Mouse (Mus musculus) right cerebral cortex, adult 2 months (tissue): ENCODE measurements around the gene Adam12.

ENCODE experiments used
- DNase-seq, 2 experiments: peaks; one replicate each; pipeline ENCODE4 v3.0.0; 2021 to 2022; ENCODE audit warnings: low spot score in 2 of 2

Gene Adam12

DNA sequence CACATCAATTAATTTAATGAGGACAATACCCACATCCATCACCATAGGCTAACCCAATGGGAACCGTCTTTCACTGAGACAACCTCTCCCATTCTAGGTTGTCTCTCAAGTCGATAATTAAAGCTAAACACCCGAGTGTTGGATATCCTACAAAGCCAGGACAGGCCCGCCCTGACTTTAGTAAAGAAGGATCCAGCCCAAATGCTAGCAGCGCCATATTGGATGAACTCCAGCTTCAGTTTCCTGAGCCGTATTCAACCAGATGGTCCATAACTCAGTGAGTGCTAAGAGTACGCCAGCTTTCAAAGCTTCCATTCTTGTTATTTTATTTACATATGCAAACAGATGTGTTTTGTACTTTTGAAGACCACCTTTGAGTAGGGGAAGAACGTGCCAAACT is 81.6 kb downstream of the Adam12 start:
- DNase-seq: no peak

DNA sequence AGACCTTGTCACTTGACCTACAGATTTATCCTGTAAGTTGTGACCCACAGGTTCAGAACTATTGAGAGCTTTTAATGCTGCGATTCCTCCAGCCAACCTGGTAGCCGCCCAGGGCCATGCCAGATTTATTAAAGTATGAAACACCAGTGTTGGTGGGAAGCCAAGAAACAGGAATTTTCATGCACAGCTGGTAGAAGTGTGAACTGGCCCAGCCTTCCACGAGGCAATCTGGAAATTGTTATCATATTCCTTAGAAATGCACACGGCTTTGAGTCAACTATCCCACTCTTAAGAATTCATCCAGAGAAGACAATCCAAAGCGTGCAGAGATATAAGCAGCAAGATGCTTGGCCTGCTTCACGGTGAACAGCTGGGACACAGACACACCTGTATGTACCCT is 82.6 kb downstream of the Adam12 start:
- no peak for DNase-seq

DNA sequence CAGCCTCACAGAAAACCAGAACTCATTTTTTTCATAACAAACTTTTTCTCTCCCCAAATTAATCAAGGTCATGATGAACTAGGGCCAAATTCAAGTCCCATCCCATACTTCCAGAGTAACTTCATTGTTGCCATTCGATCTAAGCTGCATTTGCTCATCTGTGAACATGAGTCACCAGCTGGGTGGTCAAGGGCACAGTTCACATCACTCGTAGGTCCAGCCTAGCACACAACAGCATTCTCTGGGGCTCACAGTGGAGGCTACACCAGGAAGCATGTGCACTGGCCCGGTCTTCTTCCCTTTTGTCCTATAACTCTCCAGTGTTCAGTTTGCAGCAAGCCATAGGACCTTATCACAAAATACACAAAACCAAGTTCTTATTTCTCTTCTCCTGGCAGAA is 84.4 kb downstream of the Adam12 start:
- no peak for DNase-seq

DNA sequence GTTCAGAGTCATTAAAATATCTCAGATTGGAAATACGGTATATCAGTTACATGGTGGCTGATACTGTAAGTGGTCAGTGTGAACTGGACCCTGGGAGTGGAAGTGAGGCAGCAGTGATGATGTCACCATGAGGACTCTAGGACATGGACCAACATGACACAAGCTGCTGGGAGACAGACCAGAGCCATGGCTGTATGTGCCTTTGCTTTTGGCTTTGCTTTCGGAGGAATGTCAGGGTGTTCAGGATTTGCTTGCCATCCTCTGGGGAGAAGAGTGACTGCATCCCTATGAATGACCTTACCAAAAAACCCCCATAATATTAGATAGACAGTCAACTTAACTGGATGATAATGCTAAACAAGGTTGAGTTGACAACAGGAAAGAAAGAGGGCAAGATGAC is 85.1 kb downstream of the Adam12 start:
- no peak for DNase-seq

DNA sequence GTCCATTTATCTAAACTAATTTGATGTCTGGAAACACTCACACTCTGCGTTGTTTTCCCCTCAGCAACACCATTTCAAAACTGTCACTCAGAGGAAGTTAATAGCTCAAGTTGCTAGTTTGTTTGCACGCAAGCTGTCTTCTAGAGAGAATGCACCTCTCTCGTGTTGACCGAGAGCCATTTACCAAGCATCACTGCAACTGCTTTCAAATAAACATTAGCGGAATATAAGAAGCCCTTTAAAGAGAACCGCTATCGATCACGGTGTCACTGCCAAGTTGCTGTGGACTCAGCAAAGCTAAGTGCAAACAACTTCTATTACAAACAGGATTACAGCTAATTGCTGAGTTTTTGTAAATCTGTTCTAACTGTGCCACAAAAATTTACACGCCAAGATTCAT is 87.8 kb downstream of the Adam12 start:
- no peak for DNase-seq

DNA sequence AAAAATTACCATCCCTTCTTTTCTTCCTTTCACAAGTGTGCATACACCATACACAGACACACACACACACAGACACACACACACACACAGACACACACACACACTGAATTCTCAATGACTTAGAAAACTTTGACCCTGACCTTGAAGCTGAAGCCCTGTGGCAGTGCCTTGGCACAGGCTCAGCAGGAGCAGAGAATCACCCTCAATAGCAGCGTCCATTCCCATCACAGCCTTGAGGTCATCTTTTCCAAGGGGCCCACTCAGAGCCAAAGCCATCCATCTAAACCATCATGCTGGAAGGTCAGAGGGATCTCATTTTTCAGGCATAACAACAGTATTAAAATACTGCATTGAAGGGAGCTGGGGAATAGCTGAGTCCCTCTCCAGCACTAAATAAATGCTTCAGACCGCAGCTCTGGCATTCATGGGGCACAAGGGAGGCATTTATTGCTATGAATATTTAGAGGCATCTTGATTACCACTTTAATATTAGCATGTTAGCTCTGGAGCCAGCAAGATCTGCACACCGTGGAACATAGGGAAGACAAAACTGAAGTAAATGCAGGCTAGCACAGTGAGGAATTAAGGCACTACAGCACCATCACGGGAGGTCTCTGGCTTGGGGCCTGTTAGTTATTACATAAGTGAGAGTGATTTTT is 92.5 kb downstream of the Adam12 start:
- DNase-seq: no peak

DNA sequence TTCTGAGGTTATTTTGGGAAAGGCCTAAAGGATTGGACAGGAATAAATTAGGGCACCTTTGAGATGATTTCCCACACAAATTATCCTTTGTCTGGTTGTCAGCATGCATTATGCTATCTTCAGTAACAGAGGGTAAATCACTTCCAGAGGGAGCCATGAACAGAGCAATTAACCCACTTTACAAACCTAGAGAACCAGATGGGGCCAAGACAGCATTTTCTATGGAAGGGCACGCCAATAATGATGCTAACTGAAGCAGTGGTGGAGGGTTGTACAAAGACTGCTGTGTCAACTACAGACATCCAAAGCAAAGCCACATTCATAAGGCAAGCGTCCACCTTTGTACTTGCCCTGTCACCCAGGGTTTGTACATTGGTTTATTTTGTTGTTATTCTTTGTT is 99.6 kb downstream of the Adam12 start:
- no peak for DNase-seq

DNA sequence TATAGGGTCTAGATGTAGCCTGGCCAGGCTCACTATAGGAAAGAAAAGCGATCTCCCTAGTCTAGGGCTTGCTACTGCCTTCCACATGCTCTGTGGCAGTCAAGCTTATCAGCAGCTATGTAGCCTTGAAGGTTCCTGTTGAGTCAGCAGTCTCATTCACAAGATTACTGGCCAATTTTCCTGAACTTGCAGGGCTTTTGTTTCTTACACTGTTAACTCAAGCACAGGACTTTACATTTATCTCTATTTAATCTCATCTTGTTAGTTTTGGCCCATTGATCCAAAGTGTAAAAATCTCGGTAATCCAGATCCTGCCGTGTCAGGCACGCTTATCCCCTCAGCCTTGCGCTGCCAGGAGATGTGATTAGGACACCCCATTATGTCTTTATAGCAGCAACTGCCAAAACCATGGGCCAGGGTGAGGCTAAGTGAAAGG is 103.8 kb downstream of the Adam12 start:
- DNase-seq: no peak

DNA sequence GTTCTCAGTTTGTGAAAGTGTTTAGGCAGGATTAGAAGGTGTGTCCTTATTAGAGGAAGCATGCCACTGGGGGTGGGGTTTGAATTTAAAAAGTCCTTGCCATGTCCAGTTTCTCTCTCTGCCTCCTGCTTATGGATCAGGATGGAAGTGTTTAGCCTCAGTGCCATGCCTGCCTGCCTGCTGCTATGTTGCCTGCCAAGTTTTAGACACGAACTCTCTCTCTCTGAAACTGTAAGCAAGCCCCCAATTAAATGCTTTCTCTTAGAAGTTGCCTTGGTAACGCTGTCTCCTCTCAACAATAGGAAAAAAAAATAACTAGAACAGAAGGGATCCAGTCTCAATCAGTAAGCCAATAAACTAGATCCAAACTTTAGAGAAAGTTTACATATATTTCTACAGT is 110.5 kb downstream of the Adam12 start:
- no peak for DNase-seq

DNA sequence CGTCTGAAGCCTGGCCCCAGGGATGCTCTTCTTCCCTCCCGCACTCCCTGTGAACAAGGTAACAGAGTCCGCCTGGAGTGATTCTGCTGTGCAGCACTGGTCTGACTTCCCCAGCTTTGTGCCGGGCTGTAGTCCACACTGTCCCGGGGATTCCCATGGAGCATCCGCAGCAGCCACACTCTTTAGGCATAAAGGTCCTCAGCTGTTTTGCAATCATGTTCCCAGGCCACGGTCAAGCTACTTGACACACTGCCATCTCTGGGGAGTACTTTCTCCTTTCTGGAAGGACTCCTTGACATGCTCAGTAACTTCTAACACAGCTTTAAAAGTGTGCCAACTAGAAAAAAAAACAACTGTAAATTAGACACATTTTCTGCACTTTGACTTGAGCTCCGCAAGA is 116.5 kb downstream of the Adam12 start:
- DNase-seq: no peak

DNA sequence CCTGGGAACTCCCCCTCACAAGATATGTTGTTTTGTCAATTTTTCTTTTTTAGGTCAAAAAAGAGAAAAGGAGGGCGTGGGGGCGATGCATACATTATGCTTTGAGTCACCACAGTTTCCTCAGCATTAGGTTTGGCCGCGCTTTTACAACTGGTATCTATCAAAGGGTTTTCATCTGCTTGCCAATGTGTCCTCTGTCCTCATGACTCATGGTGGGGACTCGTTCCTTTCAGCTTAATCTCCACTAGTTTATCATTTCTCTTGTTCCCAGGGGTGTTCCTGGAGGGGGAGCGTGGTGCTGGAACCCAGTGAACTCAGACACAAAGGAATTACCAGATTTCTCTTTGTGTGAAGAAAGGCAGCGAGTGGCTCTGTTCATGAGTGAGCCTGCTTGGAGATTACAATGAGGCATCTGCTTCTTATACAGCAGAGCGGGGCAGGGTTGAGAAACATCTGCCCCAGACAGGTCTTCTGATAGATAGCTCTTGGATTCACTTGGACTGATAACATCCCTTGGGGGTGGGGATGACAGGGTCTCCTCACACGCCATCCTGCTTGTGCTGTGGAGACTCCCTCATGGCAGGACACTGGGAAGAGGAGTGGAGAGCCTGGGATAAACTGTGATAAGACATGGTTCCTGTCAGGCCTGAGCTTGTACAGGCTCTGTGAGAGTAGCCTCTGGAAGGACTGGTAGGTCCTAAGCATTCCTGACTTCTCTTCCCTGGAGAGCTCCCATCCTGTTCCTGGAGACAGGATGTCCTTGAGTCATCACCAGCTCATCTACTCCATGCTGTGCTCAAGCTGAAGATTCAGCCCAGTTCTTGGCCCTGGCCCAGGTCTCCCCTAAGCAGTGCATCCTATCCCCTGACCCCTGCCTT is 117.4 kb downstream of the Adam12 start:
- DNase-seq: peak; percentile 52 to 63

DNA sequence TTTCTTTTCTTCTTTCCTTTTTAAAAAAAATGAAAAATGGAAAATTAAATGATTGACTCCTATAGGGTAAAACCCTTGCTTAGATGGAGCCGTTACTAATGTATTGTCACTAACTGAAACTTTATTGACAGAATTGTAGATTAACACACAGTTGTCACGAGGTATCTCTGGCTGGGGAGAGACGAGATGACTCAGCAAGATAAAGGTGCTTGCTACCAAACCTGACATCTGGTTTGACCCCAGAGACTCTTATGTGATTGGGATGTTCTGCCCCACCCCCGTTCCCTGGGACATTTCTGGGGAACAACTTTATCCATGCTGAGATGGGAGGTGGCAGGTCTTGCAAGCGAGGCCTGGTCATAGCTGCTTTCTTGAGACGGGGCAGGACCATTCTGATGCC is 118.1 kb downstream of the Adam12 start:
- no peak for DNase-seq

DNA sequence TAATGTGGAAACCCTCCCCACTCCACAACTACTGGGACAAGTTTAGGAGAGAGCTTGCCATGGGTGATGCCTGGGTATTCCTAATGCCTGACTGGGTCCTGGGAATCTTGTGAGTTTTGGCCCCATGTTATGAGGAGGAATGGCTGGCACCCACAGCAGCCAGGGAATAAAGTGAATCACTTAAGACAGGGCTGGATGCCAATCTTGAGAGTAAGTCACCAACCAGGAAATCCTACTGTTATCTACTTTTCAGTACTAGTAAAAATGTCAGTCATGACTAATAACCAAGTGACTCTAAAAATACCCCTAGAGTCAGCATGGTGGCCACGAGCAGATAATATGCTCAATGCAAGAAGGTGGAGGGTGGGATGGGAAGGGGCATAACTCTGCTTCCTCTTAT is 121.8 kb downstream of the Adam12 start:
- no peak for DNase-seq

DNA sequence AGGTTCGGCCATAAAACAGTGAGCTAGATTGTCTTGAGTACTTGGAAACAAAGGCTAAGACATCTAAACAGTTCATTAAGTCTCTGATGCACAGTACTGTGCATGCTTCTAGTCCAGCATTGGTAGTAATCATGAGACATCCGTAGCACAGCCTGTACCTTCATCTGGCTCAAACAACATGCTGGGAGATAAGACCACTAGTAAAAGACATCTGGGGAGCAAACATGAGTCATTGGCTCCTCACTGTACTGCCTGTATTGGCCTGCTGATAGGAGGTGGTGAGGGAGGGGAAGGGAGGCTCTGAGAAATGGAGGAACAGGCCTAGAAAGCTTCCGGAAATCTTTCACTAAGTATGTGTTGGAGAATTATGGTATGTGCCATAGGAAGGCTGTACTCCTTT is 124.1 kb downstream of the Adam12 start:
- no peak for DNase-seq

DNA sequence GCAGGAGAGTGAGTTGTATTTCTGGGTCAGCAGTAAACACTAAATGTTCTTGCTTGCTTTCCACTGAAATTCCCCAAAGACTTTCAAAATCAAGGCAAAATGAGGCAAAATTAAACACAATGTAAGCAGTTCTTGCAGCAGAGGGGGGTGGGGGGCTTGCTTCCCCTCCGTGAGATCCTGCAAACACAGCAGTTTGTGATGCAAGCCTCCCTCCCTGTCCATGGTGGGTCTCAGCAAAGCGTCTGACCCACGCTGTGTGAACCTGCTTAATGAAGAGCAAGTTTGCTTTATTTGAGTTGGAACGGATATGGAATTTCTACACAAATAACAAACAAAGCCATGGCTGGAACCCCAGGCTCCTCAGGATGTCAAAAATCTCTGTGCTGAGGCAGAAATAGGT is 132.9 kb downstream of the Adam12 start:
- no peak for DNase-seq

DNA sequence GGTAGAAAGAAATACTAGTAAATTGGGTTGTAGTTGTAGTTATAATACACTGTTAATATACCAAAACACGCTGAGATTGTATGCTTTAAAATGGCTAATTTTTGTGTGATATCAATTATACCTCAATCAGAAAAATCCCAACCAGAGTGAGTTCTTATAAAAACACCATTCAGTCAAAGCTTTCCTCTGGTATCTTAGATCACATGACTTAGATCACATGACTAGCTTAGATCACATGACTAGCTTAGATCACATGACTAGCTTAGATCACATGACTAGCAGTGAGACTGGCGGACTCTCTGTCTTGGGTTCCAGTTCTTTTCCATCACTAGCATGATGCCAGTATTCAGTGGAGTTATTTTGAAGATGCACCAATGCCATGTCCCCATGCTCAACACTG is 134.1 kb downstream of the Adam12 start:
- DNase-seq: no peak

DNA sequence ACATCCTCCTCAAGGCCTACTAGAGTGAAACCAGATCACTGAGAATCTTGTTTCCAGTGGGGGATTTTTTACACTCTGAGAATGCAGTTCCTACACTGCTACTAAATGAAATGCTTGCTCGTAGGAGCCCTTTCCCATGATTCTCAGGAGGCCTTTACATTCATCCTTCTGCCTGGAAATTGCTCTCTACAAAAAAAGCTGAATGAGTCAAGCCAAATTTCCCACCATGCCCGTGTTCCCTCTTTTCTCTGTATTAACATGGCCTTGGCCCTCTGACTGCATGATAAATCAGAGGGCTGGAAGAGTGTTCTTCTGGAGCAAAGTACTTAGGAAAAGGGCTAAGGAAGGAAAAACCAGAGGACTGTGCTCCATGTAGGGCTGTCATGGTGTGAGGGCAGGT is 138.1 kb downstream of the Adam12 start:
- no peak for DNase-seq

DNA sequence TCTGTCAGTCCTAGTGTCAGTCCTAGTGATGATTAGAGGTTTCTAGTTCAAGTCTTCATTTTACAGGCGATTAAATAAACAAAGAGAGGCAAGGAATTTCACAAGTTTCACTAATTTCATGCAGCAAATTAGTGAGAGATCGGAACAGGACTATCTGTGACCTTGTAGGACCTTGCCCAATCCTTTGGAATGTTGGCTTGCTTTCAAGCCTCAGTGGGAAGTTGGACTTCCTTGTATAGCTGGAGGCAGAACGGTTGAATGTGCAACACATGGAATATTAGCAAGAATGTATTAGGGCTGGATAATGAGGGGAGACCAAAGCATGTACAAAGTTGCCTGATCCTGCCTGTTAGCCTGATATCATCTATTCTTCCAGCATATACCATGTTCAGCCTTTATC is 141.2 kb downstream of the Adam12 start:
- DNase-seq: no peak

DNA sequence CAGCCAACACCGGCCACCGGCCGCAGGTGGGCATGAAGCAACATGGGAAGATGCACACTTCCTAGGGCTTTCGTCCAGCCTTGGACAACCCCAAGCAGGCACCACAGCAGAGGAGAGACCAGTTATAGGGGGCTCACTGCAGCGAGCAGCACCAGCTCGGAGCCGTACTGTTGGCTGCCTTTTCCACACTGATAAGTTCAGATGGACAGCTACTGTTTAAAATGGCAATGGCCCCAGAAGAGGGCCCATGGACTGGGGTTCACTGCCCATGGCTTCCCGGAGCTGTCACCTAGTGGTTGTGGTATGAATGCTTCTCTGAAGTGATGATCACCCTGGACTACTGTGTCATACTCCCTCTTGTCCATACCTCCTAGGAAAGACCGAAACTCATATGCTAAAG is 141.7 kb downstream of the Adam12 start:
- no peak for DNase-seq

DNA sequence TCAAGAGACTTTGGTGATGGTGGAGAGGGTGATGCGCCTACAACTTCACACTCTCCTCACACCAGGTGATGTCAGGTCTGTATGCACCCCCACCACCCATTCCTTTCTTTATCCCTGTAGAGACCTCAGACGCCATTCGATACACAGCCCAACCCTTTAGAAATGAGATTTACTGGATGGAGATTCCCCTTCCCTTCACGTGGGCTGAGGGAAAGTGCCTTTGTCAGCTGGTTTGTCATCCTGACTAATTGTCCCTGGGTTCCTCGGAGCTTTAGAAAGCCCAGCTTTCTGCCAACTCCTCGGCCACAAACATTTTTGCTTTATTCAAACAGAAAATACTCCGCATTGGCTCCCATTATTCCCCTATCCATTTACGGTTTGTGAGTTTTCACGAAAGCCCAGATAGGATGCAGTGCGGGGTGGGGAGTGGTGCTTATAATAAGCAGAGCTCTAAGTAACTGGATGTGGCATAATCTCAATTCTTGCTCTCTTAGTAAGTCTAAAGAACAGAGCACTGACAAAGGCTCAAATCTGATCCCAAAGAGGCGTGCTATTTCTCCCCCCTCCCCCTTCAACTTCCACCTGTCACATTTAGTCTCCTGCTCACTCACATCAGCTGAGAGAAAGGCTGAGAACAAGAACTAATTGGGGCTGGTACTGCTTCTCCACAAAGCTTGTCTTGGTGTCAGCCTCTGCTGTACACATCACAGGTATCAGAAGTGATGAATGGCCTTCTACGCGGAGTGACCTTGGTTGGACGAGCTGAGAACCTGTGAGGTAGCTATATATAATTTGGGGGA is 143.2 kb downstream of the Adam12 start:
- DNase-seq: no peak

DNA sequence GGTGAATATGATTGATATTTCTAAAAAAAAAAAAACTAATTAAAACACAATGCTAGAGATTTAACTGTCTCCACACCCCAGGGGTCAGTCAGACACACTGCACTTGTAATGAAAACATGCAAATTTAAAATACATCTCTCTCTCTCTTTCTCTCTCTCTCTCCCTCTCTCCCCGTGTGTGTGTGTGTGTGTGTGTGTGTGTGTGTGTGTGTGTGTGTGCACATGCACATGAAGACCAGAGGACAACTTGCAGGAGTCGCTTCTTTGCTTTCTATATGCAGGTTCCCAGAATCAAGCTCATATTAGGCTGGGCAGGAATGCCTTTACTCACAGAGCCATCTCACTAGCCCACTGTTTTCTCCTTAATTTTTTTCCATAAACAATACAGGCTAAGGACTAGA is 146.6 kb downstream of the Adam12 start:
- no peak for DNase-seq

DNA sequence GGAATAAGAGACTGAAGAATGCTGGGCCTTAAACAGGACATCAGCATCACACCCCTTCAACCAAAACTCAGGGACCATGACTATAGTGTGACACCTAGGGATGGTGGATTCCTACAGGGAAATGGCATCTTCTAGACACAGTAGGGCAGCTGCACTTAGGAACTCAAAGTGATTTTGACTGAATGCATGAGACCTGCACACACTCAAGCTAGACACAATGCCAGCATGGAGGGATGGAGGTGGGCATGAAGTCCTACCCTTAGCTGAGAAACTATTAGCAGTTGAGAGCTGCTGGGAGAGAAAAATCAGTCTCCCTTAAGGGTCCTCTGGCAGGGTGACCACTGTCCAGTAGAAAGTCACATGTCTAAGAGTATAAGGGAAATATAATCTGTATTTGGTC is 147.0 kb downstream of the Adam12 start:
- DNase-seq: no peak
